ENCODE assay signal across 8 mouse cellular contexts in the genomic region with DNA sequence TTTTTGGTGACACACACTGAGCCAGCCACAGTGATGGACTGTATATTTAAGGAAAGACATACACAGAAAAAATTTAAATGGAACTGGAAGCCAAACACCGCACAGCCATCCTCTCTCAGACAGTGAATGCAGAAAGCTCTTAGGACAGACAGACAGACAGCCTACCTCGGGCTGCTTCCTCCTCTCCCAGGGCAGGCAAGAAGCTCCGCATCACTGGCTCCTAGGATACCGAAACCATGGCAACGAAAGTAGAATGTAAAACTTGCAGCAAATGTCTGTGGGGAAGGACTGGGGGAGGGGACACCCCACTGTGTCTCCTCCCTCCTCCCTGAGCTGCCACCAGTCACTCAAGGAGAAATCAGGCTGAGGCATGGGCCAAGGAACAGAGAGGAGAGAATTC. TPM values are rescaled to one million over a fixed set of nuclear protein-coding genes. Genes with fewer than 3 reads are reported as not detected.
DNase-seq lines count a peak whose midpoint lies in the region; ATAC-seq and TF ChIP-seq lines count a peak whose summit lies in the region.

No protein-coding gene starts in this region.

- no peak for TF ChIP-seq CTCF in lung, embryonic 14.5 days (IDR thresholded peaks at IDR 0.05; ENCODE audit: low read depth)

- peaks cover 56% of the 10 kb centered on the region for H3K36me3 ChIP-seq in lung, embryonic 14.5 days (ENCODE audit: insufficient read depth)
- peaks cover 22% of the 10 kb centered on the region for H3K36me3 ChIP-seq in hindbrain, embryonic 15.5 days
- H3K36me3 ChIP-seq in neural tube, embryonic 12.5 days = peaks cover 37% of the 10 kb centered on the region

- no peak overlapping the region for H3K9ac ChIP-seq in lung, embryonic 14.5 days
- peak overlapping the region; percentile 11; the same call in 1 of the 2 replicates for H3K9ac ChIP-seq in hindbrain, embryonic 15.5 days
- H3K9ac ChIP-seq in neural tube, embryonic 12.5 days = peak overlapping the region; percentile 33; the same call in 1 of the 2 replicates

- no peak overlapping the region for H3K27ac ChIP-seq in lung, embryonic 14.5 days (ENCODE audit: low read depth)
- H3K27ac ChIP-seq in hindbrain, embryonic 15.5 days (replicated peaks) = peak overlapping the region; percentile 95
- peak overlapping the region; percentile 51 for H3K27ac ChIP-seq in neural tube, embryonic 12.5 days

- H3K4me2 ChIP-seq in lung, embryonic 14.5 days = no peak overlapping the region
- H3K4me2 ChIP-seq in hindbrain, embryonic 15.5 days = peak overlapping the region; percentile 30
- H3K4me2 ChIP-seq in neural tube, embryonic 12.5 days (replicated peaks) = peak overlapping the region; percentile 39

- ATAC-seq in lung, embryonic 14.5 days (ENCODE audit: insufficient read depth) = no peak
- peak; percentile 6; the same call in 1 of the 2 replicates for ATAC-seq in hindbrain, embryonic 15.5 days (ENCODE audit: low FRiP score, low read depth)
- ATAC-seq in neural tube, embryonic 12.5 days (ENCODE audit: low FRiP score, low read depth) = peak; percentile 4; the same call in 1 of the 2 replicates

- DNase-seq in lung, embryonic 14.5 days = peak; percentile 44
- DNase-seq in lung, postnatal 25 days (ENCODE audit: low spot score) = no peak
- DNase-seq in embryo, embryonic 10.5 days (ENCODE audit: low spot score) = peak; percentile 89
- peak; percentile 77 to 79 for DNase-seq in left cerebral cortex, postnatal 36 days (ENCODE audit: low spot score in 2 of 2)
- no peak for DNase-seq in gastrocnemius, postnatal 14 days
- DNase-seq in cerebellum, adult 11-12 months = no peak

- H3K9me3 ChIP-seq in lung, embryonic 14.5 days (ENCODE audit: low read depth, low read length) = no peaks in the 10 kb centered on the region
- H3K9me3 ChIP-seq in hindbrain, embryonic 15.5 days = no peaks in the 10 kb centered on the region
- no peaks in the 10 kb centered on the region for H3K9me3 ChIP-seq in neural tube, embryonic 12.5 days

- no peak overlapping the region for H3K4me3 ChIP-seq in lung, embryonic 14.5 days (ENCODE audit: low read depth, low read length)
- no peak overlapping the region for H3K4me3 ChIP-seq in hindbrain, embryonic 15.5 days
- no peak overlapping the region for H3K4me3 ChIP-seq in neural tube, embryonic 12.5 days

- intact Hi-C loops in left cerebral cortex, postnatal 36 days (cut with DNase I) = loop anchor here (1.0 to 10.0 kb wide), 2 partner anchors 54 to 217 kb away; a partner anchor contains a TSS
- intact Hi-C loops in gastrocnemius, postnatal 14 days (cut with DNase I; ENCODE audit: low total_unique reads) = loop anchor here (5.0 kb wide), 1 partner anchor 95 kb away; no protein-coding TSS in a partner anchor

- H3K27me3 ChIP-seq in lung, embryonic 14.5 days (ENCODE audit: insufficient read depth, low read length) = no peaks in the 10 kb centered on the region
- no peaks in the 10 kb centered on the region for H3K27me3 ChIP-seq in hindbrain, embryonic 15.5 days
- H3K27me3 ChIP-seq in neural tube, embryonic 12.5 days (replicated peaks) = no peaks in the 10 kb centered on the region; the same call in 1 of the 2 replicates

- peaks cover 30% of the 10 kb centered on the region for H3K4me1 ChIP-seq in lung, embryonic 14.5 days (ENCODE audit: insufficient read depth)
- peaks cover 83% of the 10 kb centered on the region for H3K4me1 ChIP-seq in hindbrain, embryonic 15.5 days (replicated peaks)
- peaks cover 67% of the 10 kb centered on the region for H3K4me1 ChIP-seq in neural tube, embryonic 12.5 days

- 41% methylated on average over 5 of the region's 5 CpGs for WGBS in lung, embryonic 14.5 days
- 7% methylated on average over 5 of the region's 5 CpGs for WGBS in hindbrain, embryonic 15.5 days
- 18% methylated on average over 5 of the region's 5 CpGs for WGBS in neural tube, embryonic 12.5 days

RNA-seq across cellular contexts. Expression of a gene that starts 18.2 kb away (rescaled TPM):
- polyA plus RNA-seq in lung, embryonic 14.5 days (2014; fragmentation: Nextera tagmentation; extraction: Ambion mirVana) = 26.7 and 28.1 TPM in 2 replicates
- polyA plus RNA-seq in hindbrain, embryonic 15.5 days (2015; fragmentation: Nextera tagmentation; extraction: Ambion mirVana) = 18.6 and 24.6 TPM in 2 replicates
- total RNA-seq in left cerebral cortex, postnatal 36 days (2021) = 10 to 100 TPM; 51.8 to 56.0 TPM
- polyA plus RNA-seq in neural tube, embryonic 12.5 days (2016; fragmentation: Nextera tagmentation; extraction: Ambion mirVana) = 20.3 and 23.6 TPM in 2 replicates
- total RNA-seq in gastrocnemius, postnatal 14 days (2021) = 10 to 100 TPM; 45.5 to 47.5 TPM

RNA-seq across cellular contexts. Expression of a gene that starts 54.1 kb away (rescaled TPM):
- polyA plus RNA-seq in lung, embryonic 14.5 days (2014; fragmentation: Nextera tagmentation; extraction: Ambion mirVana) = 3.0 and 3.5 TPM in 2 replicates
- polyA plus RNA-seq in hindbrain, embryonic 15.5 days (2015; fragmentation: Nextera tagmentation; extraction: Ambion mirVana) = 68.9 and 71.1 TPM in 2 replicates
- 10 to 100 TPM; 33.5 to 58.5 TPM for total RNA-seq in left cerebral cortex, postnatal 36 days (2021)
- polyA plus RNA-seq in neural tube, embryonic 12.5 days (2016; fragmentation: Nextera tagmentation; extraction: Ambion mirVana) = 75.7 and 78.9 TPM in 2 replicates
- 10 to 100 TPM; 15.4 to 70.6 TPM for total RNA-seq in gastrocnemius, postnatal 14 days (2021)

Comparison
In these comparisons a context has a peak if more than half of its experiments do, and no peak if none do; other contexts are left out.
1. DNase-seq: peak in lung, embryonic 14.5 days (single experiment), embryo, embryonic 10.5 days (single experiment) and left cerebral cortex, postnatal 36 days (2 of 2); none in lung, postnatal 25 days (single experiment), gastrocnemius, postnatal 14 days (single experiment) and cerebellum, adult 11-12 months (single experiment).
2. RNA of a gene that starts 54.1 kb away (polyA plus RNA-seq): 75.7 to 78.9 TPM in neural tube, embryonic 12.5 days and 68.9 to 71.1 TPM in hindbrain, embryonic 15.5 days; 3.0 to 3.5 TPM in lung, embryonic 14.5 days; every median in the first group is over 10 times any median in the second.